22 mouse cellular contexts compared by ENCODE assay signal in genomic region chr8:93730738-93731700, GRCm38 (mm10).
DNase-seq lines count a peak whose midpoint lies in the region; ATAC-seq and TF ChIP-seq lines count a peak whose summit lies in the region.
"Had no signal": no experiment of that assay in that cellular context is flagged by ENCODE, and none has a peak within 500 bp of the region (broad histone marks: within the 10 kb centered on the region; RNA-seq: fewer than 3 reads in every experiment).

No protein-coding gene starts in this region.

- no peak for TF ChIP-seq CTCF in heart, postnatal 0 days (IDR thresholded peaks at IDR 0.05; ENCODE audit: low read depth)
- no peak for TF ChIP-seq CTCF in brain, embryonic 14.5 days (IDR thresholded peaks at IDR 0.05; ENCODE audit: borderline replicate concordance, extremely low read depth, insufficient read depth, insufficient read length)

- DNase-seq in heart, postnatal 0 days (ENCODE audit: low spot score): peak; percentile 7
- no peak for DNase-seq in heart, postnatal 36 days
- DNase-seq in brain, embryonic 14.5 days (ENCODE audit: low read depth): peak; percentile 91
- peak; percentile 69 for DNase-seq in forebrain, embryonic 11.5 days (ENCODE audit: low spot score)
- no peak for DNase-seq in spleen, adult 18-20 months
- DNase-seq in MN1 (ENCODE audit: low spot score): no peak
- DNase-seq: adrenal gland, postnatal 25 days; cerebellum, adult 18-20 months; kidney, adult 18-20 months; kidney, postnatal 10 days; layer of hippocampus, adult 9-11 months; liver, embryonic 13.5 days; lung, embryonic 14.5 days; lung, postnatal 36 days; thymus, adult 2 months had no signal

- no peak for ATAC-seq in heart, postnatal 0 days (ENCODE audit: insufficient read depth, low read depth)
- peak; percentile 79 for ATAC-seq in forebrain, embryonic 11.5 days (replicated peaks; ENCODE audit: low FRiP score)
- ATAC-seq in midbrain, embryonic 13.5 days: no peak
- ATAC-seq in kidney, embryonic 14.5 days (ENCODE audit: low FRiP score, low TSS enrichment): no peak
- ATAC-seq: CD4-positive, CD25-positive, alpha-beta regulatory T cell, adult 4 months had no signal

- H3K4me2 ChIP-seq in heart, postnatal 0 days (ENCODE audit: low read depth, low read length): no peak overlapping the region
- H3K4me2 ChIP-seq in forebrain, embryonic 11.5 days (ENCODE audit: low read depth, low read length, severe bottlenecking): peak overlapping the region; percentile 24; the same call in 1 of the 2 replicates
- no peak overlapping the region for H3K4me2 ChIP-seq in midbrain, embryonic 13.5 days (replicated peaks)
- no peak overlapping the region for H3K4me2 ChIP-seq in kidney, embryonic 14.5 days (replicated peaks; ENCODE audit: low read depth, low read length)
- H3K4me2 ChIP-seq: embryonic facial prominence, embryonic 15.5 days; heart, embryonic 13.5 days; limb, embryonic 12.5 days; liver, embryonic 13.5 days; lung, embryonic 14.5 days; neural tube, embryonic 15.5 days had no signal

- H3K4me1 ChIP-seq in heart, postnatal 0 days (ENCODE audit: control insufficient read depth, insufficient read depth): peaks cover 18% of the 10 kb centered on the region
- H3K4me1 ChIP-seq in forebrain, embryonic 11.5 days (replicated peaks; ENCODE audit: control insufficient read depth, insufficient read depth, low read length): peaks cover 12% of the 10 kb centered on the region; the same call in 1 of the 2 replicates
- peaks cover 25% of the 10 kb centered on the region for H3K4me1 ChIP-seq in midbrain, embryonic 13.5 days (replicated peaks)
- no peaks in the 10 kb centered on the region for H3K4me1 ChIP-seq in kidney, embryonic 14.5 days (ENCODE audit: control insufficient read depth, insufficient read depth, low read length)
- H3K4me1 ChIP-seq: limb, embryonic 12.5 days; liver, embryonic 13.5 days had no signal

- TF ChIP-seq POLR2A in brain, embryonic 14.5 days (IDR thresholded peaks at IDR 0.05; ENCODE audit: borderline replicate concordance, extremely low read depth, insufficient read depth, insufficient read length, poor library complexity, severe bottlenecking): no peak

- no peaks in the 10 kb centered on the region for H3K27me3 ChIP-seq in heart, postnatal 0 days (ENCODE audit: control insufficient read depth, insufficient read depth, low read length)
- H3K27me3 ChIP-seq in forebrain, embryonic 11.5 days (ENCODE audit: control insufficient read depth, insufficient read depth, low read length): no peaks in the 10 kb centered on the region
- H3K27me3 ChIP-seq in midbrain, embryonic 13.5 days: no peaks in the 10 kb centered on the region
- no peaks in the 10 kb centered on the region for H3K27me3 ChIP-seq in kidney, embryonic 14.5 days (ENCODE audit: control insufficient read depth, insufficient read depth, low read length)
- H3K27me3 ChIP-seq: embryonic facial prominence, embryonic 15.5 days; heart, embryonic 13.5 days; limb, embryonic 12.5 days; liver, embryonic 13.5 days; neural tube, embryonic 15.5 days had no signal

- H3K4me3 ChIP-seq in heart, postnatal 0 days (ENCODE audit: low read depth, low read length): no peak overlapping the region
- H3K4me3 ChIP-seq in forebrain, embryonic 11.5 days (ENCODE audit: low read depth, low read length): no peak overlapping the region
- H3K4me3 ChIP-seq in midbrain, embryonic 13.5 days (replicated peaks): no peak overlapping the region
- no peak overlapping the region for H3K4me3 ChIP-seq in kidney, embryonic 14.5 days (ENCODE audit: low read length)
- H3K4me3 ChIP-seq: embryonic facial prominence, embryonic 15.5 days; heart, embryonic 13.5 days; limb, embryonic 12.5 days; liver, embryonic 13.5 days; neural tube, embryonic 15.5 days had no signal

- H3K9ac ChIP-seq in heart, postnatal 0 days (replicated peaks; ENCODE audit: low read depth, low read length): 0 out of 2 replicates have a peak overlapping the region, but pooled peaks have one; percentile 10
- H3K9ac ChIP-seq in forebrain, embryonic 11.5 days (ENCODE audit: low read length): no peak overlapping the region
- H3K9ac ChIP-seq in midbrain, embryonic 13.5 days (replicated peaks): no peak overlapping the region
- no peak overlapping the region for H3K9ac ChIP-seq in kidney, embryonic 14.5 days (ENCODE audit: low read depth, low read length)
- H3K9ac ChIP-seq: embryonic facial prominence, embryonic 15.5 days; heart, embryonic 13.5 days; limb, embryonic 12.5 days; liver, embryonic 13.5 days; lung, embryonic 14.5 days; neural tube, embryonic 15.5 days had no signal

- intact Hi-C loops in heart, postnatal 36 days (cut with DNase I): no loop called here

- no peaks in the 10 kb centered on the region for H3K9me3 ChIP-seq in heart, postnatal 0 days (replicated peaks; ENCODE audit: control insufficient read depth, low read length)
- H3K9me3 ChIP-seq in forebrain, embryonic 11.5 days (ENCODE audit: control insufficient read depth, low read length): no peaks in the 10 kb centered on the region; the same call in 1 of the 2 replicates
- H3K9me3 ChIP-seq in midbrain, embryonic 13.5 days: no peaks in the 10 kb centered on the region
- H3K9me3 ChIP-seq in kidney, embryonic 14.5 days (ENCODE audit: control insufficient read depth, low read length): no peaks in the 10 kb centered on the region
- H3K9me3 ChIP-seq: embryonic facial prominence, embryonic 15.5 days; heart, embryonic 13.5 days; limb, embryonic 12.5 days; liver, embryonic 13.5 days; neural tube, embryonic 15.5 days had no signal

- TF ChIP-seq EP300 in heart, postnatal 0 days (IDR thresholded peaks at IDR 0.05; ENCODE audit: low read depth): no peak

- 61% methylated on average over 14 of the region's 14 CpGs for WGBS in heart, postnatal 0 days
- 42% methylated on average over 14 of the region's 14 CpGs for WGBS in forebrain, embryonic 11.5 days
- WGBS in midbrain, embryonic 13.5 days: 52% methylated on average over 14 of the region's 14 CpGs
- 85% methylated on average over 14 of the region's 14 CpGs for WGBS in kidney, embryonic 14.5 days

- H3K36me3 ChIP-seq in heart, postnatal 0 days (replicated peaks; ENCODE audit: control insufficient read depth, insufficient read depth, low read length): no peaks in the 10 kb centered on the region
- H3K36me3 ChIP-seq in forebrain, embryonic 11.5 days (ENCODE audit: control insufficient read depth, insufficient read depth, low read length): no peaks in the 10 kb centered on the region
- no peaks in the 10 kb centered on the region for H3K36me3 ChIP-seq in midbrain, embryonic 13.5 days
- H3K36me3 ChIP-seq in kidney, embryonic 14.5 days (ENCODE audit: control insufficient read depth, insufficient read depth, low read length): no peaks in the 10 kb centered on the region
- H3K36me3 ChIP-seq: embryonic facial prominence, embryonic 15.5 days; heart, embryonic 13.5 days; limb, embryonic 12.5 days; liver, embryonic 13.5 days; neural tube, embryonic 15.5 days had no signal

- no peak overlapping the region for H3K27ac ChIP-seq in heart, postnatal 0 days (ENCODE audit: low read depth)
- H3K27ac ChIP-seq in forebrain, embryonic 11.5 days (ENCODE audit: low read depth, low read length): peak overlapping the region; percentile 53; the same call in 1 of the 2 replicates
- peak overlapping the region; percentile 39 for H3K27ac ChIP-seq in midbrain, embryonic 13.5 days
- no peak overlapping the region for H3K27ac ChIP-seq in kidney, embryonic 14.5 days (ENCODE audit: low read depth, low read length)
- H3K27ac ChIP-seq: embryonic facial prominence, embryonic 15.5 days; heart, embryonic 13.5 days; limb, embryonic 12.5 days; liver, embryonic 13.5 days; neural tube, embryonic 15.5 days had no signal

Comparison
In these comparisons a context has a peak if more than half of its experiments do, and no peak if none do; other contexts are left out.
1. DNase-seq: peak in heart, postnatal 0 days (single experiment), brain, embryonic 14.5 days (single experiment) and forebrain, embryonic 11.5 days (single experiment); none in heart, postnatal 36 days (0 of 2), spleen, adult 18-20 months (0 of 2) and MN1 (single experiment).
2. H3K27ac ChIP-seq: peak in forebrain, embryonic 11.5 days (single experiment) and midbrain, embryonic 13.5 days (single experiment); none in heart, postnatal 0 days (single experiment) and kidney, embryonic 14.5 days (single experiment).